Mouse (Mus musculus): ENCODE data around the gene Pglyrp1. TPM values are rescaled to one million over a fixed set of nuclear protein-coding genes. Genes with fewer than 3 reads are reported as not detected.

Gene Pglyrp1
- polyA plus RNA-seq, 1 experiment, result 17.3 TPM

- Histone ChIP-seq H3K4me1 (ENCODE audit: control insufficient read depth, insufficient read depth, low read length) (no peaks in the 10 kb centered on the region), H3K27me3 (ENCODE audit: control insufficient read depth, insufficient read depth, low read length) (no peaks in the 10 kb centered on the region), H3K27ac (ENCODE audit: insufficient read depth, low read length) (no peak overlapping the region), H3K4me3 (replicated peaks; ENCODE audit: insufficient read depth, low read depth, low read length) (no peak overlapping the region)
- DNase-seq, result no peak
- 63% methylated on average over 3 of the region's 3 CpGs for WGBS
- no peak for TF ChIP-seq POLR2A (IDR thresholded peaks at IDR 0.05; ENCODE audit: borderline replicate concordance, insufficient read depth, low read length)
- no peak for TF ChIP-seq CTCF (IDR thresholded peaks at IDR 0.05; ENCODE audit: borderline replicate concordance, insufficient read depth, low read depth, low read length)
Measured at GRCm38 (mm10) chr7:18902486-18902885, 31.4 kb downstream of the Pglyrp1 start.

- H3K27ac ChIP-seq (ENCODE audit: insufficient read depth, low read length), result no peak overlapping the region
- H3K4me1 ChIP-seq (ENCODE audit: control insufficient read depth, insufficient read depth, low read length), result no peaks in the 10 kb centered on the region; the same call in 1 of the 2 replicates
- DNase-seq, result no peak
- 78% methylated on average over 3 of the region's 3 CpGs for WGBS
- no peak overlapping the region for H3K4me3 ChIP-seq (replicated peaks; ENCODE audit: insufficient read depth, low read depth, low read length)
- H3K27me3 ChIP-seq (ENCODE audit: control insufficient read depth, insufficient read depth, low read length), result no peaks in the 10 kb centered on the region
- TF ChIP-seq CTCF (IDR thresholded peaks at IDR 0.05; ENCODE audit: borderline replicate concordance, insufficient read depth, low read depth, low read length) (no peak), POLR2A (IDR thresholded peaks at IDR 0.05; ENCODE audit: borderline replicate concordance, insufficient read depth, low read length) (no peak)
Measured at GRCm38 (mm10) chr7:18904971-18905370, 33.8 kb downstream of the Pglyrp1 start.

GRCm38 (mm10) chr7:18909797-18910196 lies 38.7 kb downstream of the Pglyrp1 start:
- 4% methylated on average over 17 of the region's 17 CpGs for WGBS

GRCm38 (mm10) chr7:18910241-18910831 lies 39.2 kb downstream of the Pglyrp1 start, which contains the start of gene Ccdc61:
Gene Ccdc61 (minus strand): TSS chr7:18910415.
- under 1% methylated on average over 33 of the region's 33 CpGs for WGBS
- peak within 1 kb of the TSS; percentile 81 for H3K4me3 ChIP-seq (replicated peaks; ENCODE audit: insufficient read depth, low read depth, low read length)
- DNase-seq, result peak; percentile 97
- peaks cover 4% of the 10 kb centered on the region; the same call in 1 of the 2 replicates for H3K4me1 ChIP-seq (ENCODE audit: control insufficient read depth, insufficient read depth, low read length)
- no peaks in the 10 kb centered on the region for H3K27me3 ChIP-seq (ENCODE audit: control insufficient read depth, insufficient read depth, low read length)
- TF ChIP-seq CTCF (IDR thresholded peaks at IDR 0.05; ENCODE audit: borderline replicate concordance, insufficient read depth, low read depth, low read length), result no peak
- peak; percentile 42; the same call in 1 of the 2 replicates for TF ChIP-seq POLR2A (IDR thresholded peaks at IDR 0.05; ENCODE audit: borderline replicate concordance, insufficient read depth, low read length)
- H3K27ac ChIP-seq (ENCODE audit: insufficient read depth, low read length), result no peak within 1 kb of the TSS

More at GRCm38 (mm10) chr7:18909797-18910196, 38.7 kb downstream of the Pglyrp1 start:
- Histone ChIP-seq H3K27me3 (ENCODE audit: control insufficient read depth, insufficient read depth, low read length) (no peaks in the 10 kb centered on the region), H3K4me1 (ENCODE audit: control insufficient read depth, insufficient read depth, low read length) (peaks cover 4% of the 10 kb centered on the region; the same call in 1 of the 2 replicates), H3K27ac (ENCODE audit: insufficient read depth, low read length) (no peak overlapping the region), H3K4me3 (replicated peaks; ENCODE audit: insufficient read depth, low read depth, low read length) (peak overlapping the region; percentile 81)
- no peak for TF ChIP-seq POLR2A (IDR thresholded peaks at IDR 0.05; ENCODE audit: borderline replicate concordance, insufficient read depth, low read length)
- no peak for TF ChIP-seq CTCF (IDR thresholded peaks at IDR 0.05; ENCODE audit: borderline replicate concordance, insufficient read depth, low read depth, low read length)
- no peak for DNase-seq

GRCm38 (mm10) chr7:18916254-18916653 lies 45.1 kb downstream of the Pglyrp1 start:
- 72% methylated on average over 4 of the region's 4 CpGs for WGBS
- TF ChIP-seq CTCF (IDR thresholded peaks at IDR 0.05; ENCODE audit: borderline replicate concordance, insufficient read depth, low read depth, low read length) (no peak), POLR2A (IDR thresholded peaks at IDR 0.05; ENCODE audit: borderline replicate concordance, insufficient read depth, low read length) (no peak)
- Histone ChIP-seq H3K4me3 (replicated peaks; ENCODE audit: insufficient read depth, low read depth, low read length) (no peak overlapping the region), H3K4me1 (ENCODE audit: control insufficient read depth, insufficient read depth, low read length) (no peaks in the 10 kb centered on the region; the same call in none of the 2 replicates), H3K27me3 (ENCODE audit: control insufficient read depth, insufficient read depth, low read length) (no peaks in the 10 kb centered on the region), H3K27ac (ENCODE audit: insufficient read depth, low read length) (no peak overlapping the region)
- DNase-seq, result no peak

- WGBS, result 23% methylated on average over 3 of the region's 3 CpGs
- TF ChIP-seq POLR2A (IDR thresholded peaks at IDR 0.05; ENCODE audit: borderline replicate concordance, insufficient read depth, low read length) (no peak), CTCF (IDR thresholded peaks at IDR 0.05; ENCODE audit: borderline replicate concordance, insufficient read depth, low read depth, low read length) (no peak)
- peak in 1 of 2 experiments; percentile 31 for DNase-seq
- H3K4me1 ChIP-seq (ENCODE audit: control insufficient read depth, insufficient read depth, low read length), result no peaks in the 10 kb centered on the region; the same call in none of the 2 replicates
- H3K27me3 ChIP-seq (ENCODE audit: control insufficient read depth, insufficient read depth, low read length), result no peaks in the 10 kb centered on the region
- no peak overlapping the region for H3K4me3 ChIP-seq (replicated peaks; ENCODE audit: insufficient read depth, low read depth, low read length)
- no peak overlapping the region for H3K27ac ChIP-seq (ENCODE audit: insufficient read depth, low read length)
Measured at GRCm38 (mm10) chr7:18917931-18918330, 46.8 kb downstream of the Pglyrp1 start.

GRCm38 (mm10) chr7:18921069-18921468 lies 49.9 kb downstream of the Pglyrp1 start:
- peak; percentile 81 to 85 for DNase-seq
- Histone ChIP-seq H3K4me1 (ENCODE audit: control insufficient read depth, insufficient read depth, low read length) (peaks cover 7% of the 10 kb centered on the region), H3K27me3 (ENCODE audit: control insufficient read depth, insufficient read depth, low read length) (no peaks in the 10 kb centered on the region), H3K27ac (ENCODE audit: insufficient read depth, low read length) (peak overlapping the region; percentile 36), H3K4me3 (replicated peaks; ENCODE audit: insufficient read depth, low read depth, low read length) (peak overlapping the region; percentile 47)
- TF ChIP-seq POLR2A (IDR thresholded peaks at IDR 0.05; ENCODE audit: borderline replicate concordance, insufficient read depth, low read length) (peak; percentile 66; the same call in 1 of the 2 replicates), CTCF (IDR thresholded peaks at IDR 0.05; ENCODE audit: borderline replicate concordance, insufficient read depth, low read depth, low read length) (no peak)
- 3% methylated on average over 12 of the region's 12 CpGs for WGBS

GRCm38 (mm10) chr7:18922807-18923206 lies 51.7 kb downstream of the Pglyrp1 start:
- H3K4me3 ChIP-seq (replicated peaks; ENCODE audit: insufficient read depth, low read depth, low read length), result no peak overlapping the region
- peaks cover 17% of the 10 kb centered on the region for H3K4me1 ChIP-seq (ENCODE audit: control insufficient read depth, insufficient read depth, low read length)
- WGBS, result 18% methylated on average over 5 of the region's 5 CpGs
- peak; percentile 28 to 29 for DNase-seq
- no peaks in the 10 kb centered on the region for H3K27me3 ChIP-seq (ENCODE audit: control insufficient read depth, insufficient read depth, low read length)
- TF ChIP-seq POLR2A (IDR thresholded peaks at IDR 0.05; ENCODE audit: borderline replicate concordance, insufficient read depth, low read length) (no peak), CTCF (IDR thresholded peaks at IDR 0.05; ENCODE audit: borderline replicate concordance, insufficient read depth, low read depth, low read length) (no peak)
- no peak overlapping the region for H3K27ac ChIP-seq (ENCODE audit: insufficient read depth, low read length)
